Mouse (Mus musculus) inflammation-experienced regulatory T-cells (primary cell): ENCODE data around the gene Ubqln4. TPM values are rescaled to one million over a fixed set of nuclear protein-coding genes. Genes with fewer than 3 reads are reported as not detected.

ENCODE experiments used
- polyA plus RNA-seq, 2 experiments: library from polyadenylated mRNA; unstranded; fragments of 100-300 nt; shearing (Covaris generic); gene quantifications; one replicate each; pipeline ENCODE4 v1.2.1; 2017

The Ubqln4 gene
- polyA plus RNA-seq, result 10 to 100 TPM; 48.2 to 54.1 TPM

GRCm38 (mm10) chr3:88553525-88553879 lies at the start of gene Ubqln4:
Gene Ubqln4 (plus strand): TSS chr3:88553758.

GRCm38 (mm10) chr3:88509692-88510420 lies 43.7 kb upstream of the Ubqln4 start, which contains the start of gene Lmna:
Gene Lmna (minus strand): TSS chr3:88509956.

GRCm38 (mm10) chr3:88532299-88532674 lies 21.3 kb upstream of the Ubqln4 start, which contains the start of gene Mex3a:
Gene Mex3a (plus strand): TSS chr3:88532395.

GRCm38 (mm10) chr3:88548180-88548917 lies 5.2 kb upstream of the Ubqln4 start, which contains the start of gene Rab25:
Gene Rab25 (minus strand): TSS chr3:88548300.

GRCm38 (mm10) chr3:88552676-88553524 lies 658 bp upstream of the Ubqln4 start, which contains the start of gene Lamtor2:
Gene Lamtor2 (minus strand): TSS chr3:88553074.

GRCm38 (mm10) chr3:88575540-88575939 lies 22.0 kb downstream of the Ubqln4 start, which contains the start of gene Ssr2:
Gene Ssr2 (plus strand): TSS chr3:88575876.

GRCm38 (mm10) chr3:88605666-88606065 lies 52.1 kb downstream of the Ubqln4 start, which contains the start of gene Arhgef2:
Gene Arhgef2 (plus strand): TSS chr3:88605966.

Other genes starting within 250 kb of the Ubqln4 start
- gene Glmp, start 228.7 kb upstream of the Ubqln4 start, polyA plus RNA-seq, result 100 to 1,000 TPM; 342 to 357 TPM
- gene Tmem79, start 217.6 kb upstream of the Ubqln4 start, polyA plus RNA-seq, result 1 to 10 TPM in 1 of 2 experiments, under 1 TPM in 1; 0.96 to 2.8 TPM
- gene Smg5, start 217.5 kb upstream of the Ubqln4 start, polyA plus RNA-seq, result 10 to 100 TPM; 38.2 to 49.1 TPM
- gene Paqr6, start 189.2 kb upstream of the Ubqln4 start, polyA plus RNA-seq, result 1 to 10 TPM; 1.1 to 3.0 TPM
- gene Bglap3, start 181.0 kb upstream of the Ubqln4 start, polyA plus RNA-seq, result 10 to 100 TPM in 1 of 2 experiments, not detected in 1; 82.5 TPM
- 1 to 10 TPM in 1 of 2 experiments, not detected in 1; 4.1 TPM for gene Bglap2, start 175.1 kb upstream of the Ubqln4 start, polyA plus RNA-seq
- 1 to 10 TPM in 1 of 2 experiments, not detected in 1; 2.4 TPM for gene Bglap, start 169.3 kb upstream of the Ubqln4 start, polyA plus RNA-seq
- gene Pmf1, start 143.4 kb upstream of the Ubqln4 start, polyA plus RNA-seq, result 10 to 100 TPM; 36.0 to 42.7 TPM
- 10 to 100 TPM; 18.5 to 25.3 TPM for gene Slc25a44, start 128.6 kb upstream of the Ubqln4 start, polyA plus RNA-seq
- gene Sema4a, start 92.6 kb upstream of the Ubqln4 start, polyA plus RNA-seq, result 100 to 1,000 TPM in 1 of 2 experiments, 10 to 100 TPM in 1; 36.5 to 227 TPM
- 10 to 100 TPM; 19.0 to 26.0 TPM for gene Lmna, start 43.8 kb upstream of the Ubqln4 start, polyA plus RNA-seq
- under 1 TPM; 0.24 to 0.40 TPM for gene Mex3a, start 21.4 kb upstream of the Ubqln4 start, polyA plus RNA-seq
- 1 to 10 TPM in 1 of 2 experiments, under 1 TPM in 1; 0.77 to 1.7 TPM for gene Rab25, start 5.5 kb upstream of the Ubqln4 start, polyA plus RNA-seq
- gene Lamtor2, start 684 bp upstream of the Ubqln4 start, polyA plus RNA-seq, result 100 to 1,000 TPM; 166 to 168 TPM
- gene Ssr2, start 22.1 kb downstream of the Ubqln4 start, polyA plus RNA-seq, result 100 to 1,000 TPM in 1 of 2 experiments, 10 to 100 TPM in 1; 99.3 to 122 TPM
- 100 to 1,000 TPM; 120 to 137 TPM for gene Arhgef2, start 52.2 kb downstream of the Ubqln4 start, polyA plus RNA-seq
- not detected for gene Rxfp4, start 99.4 kb downstream of the Ubqln4 start, polyA plus RNA-seq
- gene Khdc4, start 132.0 kb downstream of the Ubqln4 start, polyA plus RNA-seq, result 100 to 1,000 TPM in 1 of 2 experiments, 10 to 100 TPM in 1; 93.7 to 133 TPM
- 10 to 100 TPM; 52.5 to 58.6 TPM for gene Rit1, start 163.1 kb downstream of the Ubqln4 start, polyA plus RNA-seq
- 100 to 1,000 TPM in 1 of 2 experiments, 10 to 100 TPM in 1; 64.9 to 104 TPM for gene Syt11, start 221.4 kb downstream of the Ubqln4 start, polyA plus RNA-seq